Mouse (Mus musculus) frontal cortex, postnatal 10 days (tissue): ENCODE measurements at regions not wholly inside any gene's neighbourhood (a gene's known extent, or its start where the extent isn't known, plus 50 kb on each side); places are given as distances from the start of the nearest gene placed in this dataset.
"Not testable (repeated sequence)": the region's sequence is repeated elsewhere in the genome, so short reads cannot be mapped to it uniquely, and the experiment has no call there.

ENCODE experiments used
- DNase-seq, 2 experiments: peaks; one replicate each; pipeline ENCODE4 v3.0.0; 2022; ENCODE audit warnings: low spot score in 2 of 2, mixed read lengths in 1 of 2

- DNase-seq, result no peak
Measured at GRCm38 (mm10) chr14:59075845-59076745, 66.6 kb downstream of the 1700129C05Rik start.

GRCm38 (mm10) chr14:59072323-59073039 is 70.2 kb downstream of the 1700129C05Rik start:
- DNase-seq, result no peak

GRCm38 (mm10) chr14:59070056-59070455 is 72.6 kb downstream of the 1700129C05Rik start:
- no peak for DNase-seq

- no peak for DNase-seq
Measured at GRCm38 (mm10) chr14:59066456-59067220, 76.1 kb downstream of the 1700129C05Rik start.

- no peak for DNase-seq
Measured at GRCm38 (mm10) chr14:59063221-59063620, 79.5 kb downstream of the 1700129C05Rik start.

- no peak for DNase-seq
Measured at GRCm38 (mm10) chr14:59056832-59057231, 85.9 kb downstream of the 1700129C05Rik start.

GRCm38 (mm10) chr14:59055283-59055682 is 87.4 kb downstream of the 1700129C05Rik start:
- no peak for DNase-seq

GRCm38 (mm10) chr14:59052421-59052820 is 90.3 kb downstream of the 1700129C05Rik start:
- DNase-seq, result no peak

GRCm38 (mm10) chr14:59051478-59051879 is 91.2 kb downstream of the 1700129C05Rik start:
- no peak for DNase-seq

- no peak for DNase-seq
Measured at GRCm38 (mm10) chr14:59045687-59046086, 97.0 kb downstream of the 1700129C05Rik start.

- no peak for DNase-seq
Measured at GRCm38 (mm10) chr14:59045235-59045634, 97.5 kb downstream of the 1700129C05Rik start.

GRCm38 (mm10) chr14:59042152-59042551 is 100.5 kb downstream of the 1700129C05Rik start:
- DNase-seq, result no peak

- not testable (repeated sequence) for DNase-seq
Measured at GRCm38 (mm10) chr14:59025757-59026156, 116.9 kb downstream of the 1700129C05Rik start.

GRCm38 (mm10) chr14:59009534-59009933 is 133.2 kb downstream of the 1700129C05Rik start:
- no peak for DNase-seq

GRCm38 (mm10) chr14:58999106-58999778 is 143.5 kb downstream of the 1700129C05Rik start:
- DNase-seq, result no peak

GRCm38 (mm10) chr14:58994994-58995393 is 147.7 kb downstream of the 1700129C05Rik start:
- no peak for DNase-seq

GRCm38 (mm10) chr14:58989644-58990217 is 153.0 kb downstream of the 1700129C05Rik start:
- no peak for DNase-seq

GRCm38 (mm10) chr14:58987688-58988087 is 155.0 kb downstream of the 1700129C05Rik start:
- DNase-seq, result no peak

GRCm38 (mm10) chr14:58985838-58986237 is 156.9 kb downstream of the 1700129C05Rik start:
- no peak for DNase-seq

- DNase-seq, result no peak
Measured at GRCm38 (mm10) chr14:58976791-58977190, 165.9 kb downstream of the 1700129C05Rik start.

GRCm38 (mm10) chr14:58969248-58969647 is 173.4 kb downstream of the 1700129C05Rik start:
- no peak for DNase-seq
